ENCODE assay signal across 9 mouse cellular contexts in the genomic region with DNA sequence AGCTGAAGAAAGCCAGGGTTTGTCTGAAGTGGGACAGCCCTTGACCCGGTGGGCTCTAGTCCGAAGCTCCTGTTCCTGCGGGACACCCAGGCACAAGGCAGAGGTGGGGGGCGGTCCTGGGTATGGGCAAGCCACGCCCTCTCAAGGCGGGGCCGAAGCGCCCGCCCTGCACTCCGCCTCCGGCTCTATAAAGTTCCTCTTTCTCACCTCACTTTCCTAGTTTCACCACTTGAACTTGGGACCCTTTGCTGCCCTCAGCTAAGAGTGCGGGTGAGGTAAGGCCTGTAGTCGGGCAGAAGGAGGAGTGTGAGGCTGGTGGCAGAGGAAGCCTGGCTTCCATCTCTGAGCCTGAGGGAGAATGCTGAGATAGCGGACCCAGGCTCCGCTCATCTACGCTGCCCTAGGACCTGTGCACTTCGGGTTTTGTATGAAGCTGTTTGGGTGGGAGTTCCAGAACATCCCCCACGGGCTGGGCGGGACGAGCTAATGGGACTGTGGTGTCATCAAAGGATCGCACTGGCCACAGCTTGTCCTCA. TPM values are rescaled to one million over a fixed set of nuclear protein-coding genes. Genes with fewer than 3 reads are reported as not detected.
DNase-seq lines count a peak whose midpoint lies in the region; ATAC-seq and TF ChIP-seq lines count a peak whose summit lies in the region.
"Had no signal": no experiment of that assay in that cellular context is flagged by ENCODE, and none has a peak within 500 bp of the region (broad histone marks: within the 10 kb centered on the region; RNA-seq: fewer than 3 reads in every experiment).

A gene (plus strand): TSS at position 206 of the 536 bp plus-strand sequence.

- no peak for DNase-seq in layer of hippocampus, adult 2 months (ENCODE audit: low spot score in 2 of 2)
- no peak for DNase-seq in layer of hippocampus, postnatal 25 days (ENCODE audit: extremely low spot score in 1 of 2, low spot score in 1 of 2)
- no peak for DNase-seq in heart, postnatal 0 days (ENCODE audit: low spot score)
- DNase-seq in kidney, postnatal 14 days = peak; percentile 53
- no peak for DNase-seq in right cerebral cortex, postnatal 25 days

- TF ChIP-seq POLR2A in small intestine, adult 2 months (IDR thresholded peaks at IDR 0.05; ENCODE audit: low read depth, low read length) = no peak; the same call in 1 of the 2 replicates

- H3K27ac ChIP-seq in layer of hippocampus, adult 2 months = no peak within 1 kb of the TSS
- no peak within 1 kb of the TSS for H3K27ac ChIP-seq in embryonic facial prominence, embryonic 15.5 days (replicated peaks)
- no peak within 1 kb of the TSS for H3K27ac ChIP-seq in heart, postnatal 0 days (ENCODE audit: low read depth)
- H3K27ac ChIP-seq in small intestine, adult 2 months (ENCODE audit: insufficient read depth, low read depth, low read length) = 0 out of 2 replicates have a peak within 1 kb of the TSS, but pooled peaks have one; percentile 7

- peaks cover 23% of the 10 kb centered on the region for H3K4me1 ChIP-seq in embryonic facial prominence, embryonic 15.5 days
- H3K4me1 ChIP-seq in heart, postnatal 0 days (ENCODE audit: control insufficient read depth, insufficient read depth) = peaks cover 13% of the 10 kb centered on the region; the same call in 1 of the 2 replicates
- peaks cover 3% of the 10 kb centered on the region for H3K4me1 ChIP-seq in small intestine, adult 2 months (ENCODE audit: control insufficient read depth, insufficient read depth, insufficient read length, low read length)

- peak; percentile 82 for ATAC-seq in embryonic facial prominence, embryonic 15.5 days (ENCODE audit: insufficient number of reproducible peaks, low FRiP score, low TSS enrichment, low read depth)
- peak; percentile 55; the same call in 1 of the 2 replicates for ATAC-seq in heart, postnatal 0 days (ENCODE audit: insufficient read depth, low read depth)
- peak; percentile 93 for ATAC-seq in megakaryocyte, adult 5-6 weeks (ENCODE audit: poor library complexity, severe bottlenecking)

- H3K9me3 ChIP-seq in embryonic facial prominence, embryonic 15.5 days (replicated peaks) = no peaks in the 10 kb centered on the region
- H3K9me3 ChIP-seq in heart, postnatal 0 days (replicated peaks; ENCODE audit: control insufficient read depth, low read length) = no peaks in the 10 kb centered on the region
- H3K9me3 ChIP-seq: G1E had no signal

- peaks cover 67% of the 10 kb centered on the region for H3K27me3 ChIP-seq in embryonic facial prominence, embryonic 15.5 days
- H3K27me3 ChIP-seq in heart, postnatal 0 days (ENCODE audit: control insufficient read depth, insufficient read depth, low read length) = peaks cover 59% of the 10 kb centered on the region
- H3K27me3 ChIP-seq in small intestine, adult 2 months (ENCODE audit: control insufficient read depth, insufficient read depth, low read length) = peaks cover 21% of the 10 kb centered on the region

- WGBS in embryonic facial prominence, embryonic 15.5 days = under 1% methylated on average over 21 of the region's 21 CpGs
- WGBS in heart, postnatal 0 days = under 1% methylated on average over 21 of the region's 21 CpGs
- 2% methylated on average over 21 of the region's 21 CpGs for WGBS in small intestine, adult 2 months

- no peak for TF ChIP-seq EP300 in heart, postnatal 0 days (IDR thresholded peaks at IDR 0.05; ENCODE audit: low read depth)

- H3K36me3 ChIP-seq in embryonic facial prominence, embryonic 15.5 days = no peaks in the 10 kb centered on the region
- no peaks in the 10 kb centered on the region for H3K36me3 ChIP-seq in heart, postnatal 0 days (replicated peaks; ENCODE audit: control insufficient read depth, insufficient read depth, low read length)
- H3K36me3 ChIP-seq in small intestine, adult 2 months (ENCODE audit: control insufficient read depth, insufficient read depth, low read length) = no peaks in the 10 kb centered on the region
- H3K36me3 ChIP-seq: G1E had no signal

- no peak within 1 kb of the TSS for H3K9ac ChIP-seq in embryonic facial prominence, embryonic 15.5 days
- no peak within 1 kb of the TSS for H3K9ac ChIP-seq in heart, postnatal 0 days (replicated peaks; ENCODE audit: low read depth, low read length)

- TF ChIP-seq CTCF in layer of hippocampus, adult 2 months (conservative IDR thresholded peaks at IDR 0.05) = no peak
- TF ChIP-seq CTCF in heart, postnatal 0 days (IDR thresholded peaks at IDR 0.05; ENCODE audit: low read depth) = no peak
- no peak for TF ChIP-seq CTCF in small intestine, adult 2 months (IDR thresholded peaks at IDR 0.05; ENCODE audit: extremely low read depth, insufficient read length, insufficient replicate concordance, low read depth, low read length)

- H3K4me2 ChIP-seq in embryonic facial prominence, embryonic 15.5 days (replicated peaks) = peak within 1 kb of the TSS; percentile 75
- peak within 1 kb of the TSS; percentile 62 for H3K4me2 ChIP-seq in heart, postnatal 0 days (ENCODE audit: low read depth, low read length)

- peak within 1 kb of the TSS; percentile 47 for H3K4me3 ChIP-seq in layer of hippocampus, adult 2 months
- peak within 1 kb of the TSS; percentile 39 for H3K4me3 ChIP-seq in embryonic facial prominence, embryonic 15.5 days (replicated peaks)
- H3K4me3 ChIP-seq in heart, postnatal 0 days (ENCODE audit: low read depth, low read length) = peak within 1 kb of the TSS; percentile 43
- H3K4me3 ChIP-seq in small intestine, adult 2 months (ENCODE audit: low read depth, low read length) = peak within 1 kb of the TSS; percentile 58

RNA-seq across cellular contexts. Expression of the gene that starts here (rescaled TPM):
- under 1 TPM; 0.13 to 0.47 TPM for total RNA-seq in layer of hippocampus, adult 2 months (2021)
- under 1 TPM; 0.07 to 0.16 TPM for total RNA-seq in layer of hippocampus, postnatal 25 days (2021)
- 0.16 and 0.20 TPM in 2 replicates for polyA plus RNA-seq in embryonic facial prominence, embryonic 15.5 days (2015; fragmentation: Nextera tagmentation; extraction: Ambion mirVana)
- not detected in 2 replicates for total RNA-seq in heart, postnatal 0 days (2014; rRNA removed; ENCODE audit: low replicate concordance)
- 0.03 and 0.04 TPM in 2 replicates for polyA plus RNA-seq in heart, postnatal 0 days (2015; fragmentation: Nextera tagmentation; extraction: Ambion mirVana)
- 13.0 and 14.1 TPM in 2 replicates for total RNA-seq in megakaryocyte, adult 5-6 weeks (2015)
- total RNA-seq in megakaryocyte, adult 5-6 weeks (2017) = 12.4 and 13.4 TPM in 2 replicates
- polyA plus RNA-seq in small intestine, adult 2 months (2012; rRNA removed) = 2.5 and 5.0 TPM in 2 replicates
- polyA plus RNA-seq: G1E had no signal

Comparison
In these comparisons a context has a peak if more than half of its experiments do, and no peak if none do; other contexts are left out.
1. RNA of the gene that starts here (total RNA-seq): 12.4 to 14.1 TPM in megakaryocyte, adult 5-6 weeks; 0.13 to 0.47 TPM in layer of hippocampus, adult 2 months, 0.07 to 0.16 TPM in layer of hippocampus, postnatal 25 days and not detected in heart, postnatal 0 days; every median in the first group is over 4 times any median in the second.
2. Peak in ATAC-seq, H3K4me3 ChIP-seq and H3K4me2 ChIP-seq in embryonic facial prominence, embryonic 15.5 days; RNA of the gene not detected or under 1 TPM.
3. Peak in ATAC-seq, H3K4me3 ChIP-seq and H3K4me2 ChIP-seq in heart, postnatal 0 days; RNA of the gene not detected or under 1 TPM.
4. Peak in every context shown above with its lines, with median percentiles within 50 percentile points of each other: H3K4me3 ChIP-seq and ATAC-seq.